Comparison of ENCODE assay signal across 8 mouse cellular contexts in genomic region chr8:95715676-95716531, GRCm38 (mm10). TPM values are rescaled to one million over a fixed set of nuclear protein-coding genes. Genes with fewer than 3 reads are reported as not detected.
DNase-seq lines count a peak whose midpoint lies in the region; ATAC-seq and TF ChIP-seq lines count a peak whose summit lies in the region.

Setd6 (plus strand) TSS chr8:95715881.

- no peaks in the 10 kb centered on the region for H3K9me3 ChIP-seq in erythroblast, embryonic 14.5 days (ENCODE audit: control insufficient read depth, low read length)
- no peaks in the 10 kb centered on the region for H3K9me3 ChIP-seq in heart, embryonic 11.5 days (replicated peaks; ENCODE audit: control insufficient read depth, low read length)
- no peaks in the 10 kb centered on the region for H3K9me3 ChIP-seq in kidney, embryonic 16.5 days (ENCODE audit: low read length)
- no peaks in the 10 kb centered on the region for H3K9me3 ChIP-seq in liver, embryonic 14.5 days (ENCODE audit: control insufficient read depth, low read length)
- H3K9me3 ChIP-seq in stomach, embryonic 16.5 days (replicated peaks; ENCODE audit: control insufficient read depth, low read length) = no peaks in the 10 kb centered on the region

- no peaks in the 10 kb centered on the region for H3K27me3 ChIP-seq in erythroblast, embryonic 14.5 days (ENCODE audit: control insufficient read depth)
- no peaks in the 10 kb centered on the region for H3K27me3 ChIP-seq in heart, embryonic 11.5 days (ENCODE audit: control insufficient read depth, insufficient read depth, low read length)
- no peaks in the 10 kb centered on the region for H3K27me3 ChIP-seq in kidney, embryonic 16.5 days (ENCODE audit: insufficient read depth, low read length)
- no peaks in the 10 kb centered on the region for H3K27me3 ChIP-seq in liver, embryonic 14.5 days (ENCODE audit: control insufficient read depth, insufficient read depth, low read length)
- H3K27me3 ChIP-seq in stomach, embryonic 16.5 days (ENCODE audit: control insufficient read depth, insufficient read depth, low read length) = no peaks in the 10 kb centered on the region

- peak within 1 kb of the TSS; percentile 82 for H3K27ac ChIP-seq in heart, embryonic 11.5 days (ENCODE audit: low read depth, low read length)
- H3K27ac ChIP-seq in kidney, embryonic 16.5 days (ENCODE audit: low read length) = peak within 1 kb of the TSS; percentile 82
- H3K27ac ChIP-seq in liver, embryonic 14.5 days = peak within 1 kb of the TSS; percentile 69
- peak within 1 kb of the TSS; percentile 69 for H3K27ac ChIP-seq in stomach, embryonic 16.5 days (ENCODE audit: low read length)

- peak within 1 kb of the TSS; percentile 93 for H3K4me2 ChIP-seq in heart, embryonic 11.5 days
- H3K4me2 ChIP-seq in kidney, embryonic 16.5 days (replicated peaks; ENCODE audit: low read depth, low read length) = peak within 1 kb of the TSS; percentile 79
- peak within 1 kb of the TSS; percentile 67 for H3K4me2 ChIP-seq in liver, embryonic 14.5 days (ENCODE audit: low read depth)
- H3K4me2 ChIP-seq in stomach, embryonic 16.5 days (ENCODE audit: low read depth, low read length) = peak within 1 kb of the TSS; percentile 69

- no peak for TF ChIP-seq EP300 in liver, embryonic 14.5 days (IDR thresholded peaks at IDR 0.05; ENCODE audit: low read depth)

- H3K36me3 ChIP-seq in erythroblast, embryonic 14.5 days (ENCODE audit: control insufficient read depth) = peaks cover 44% of the 10 kb centered on the region
- H3K36me3 ChIP-seq in heart, embryonic 11.5 days (ENCODE audit: control insufficient read depth, insufficient read depth, low read length) = peaks cover 5% of the 10 kb centered on the region; the same call in 1 of the 2 replicates
- H3K36me3 ChIP-seq in kidney, embryonic 16.5 days (ENCODE audit: insufficient read depth, low read length) = peaks cover 30% of the 10 kb centered on the region
- peaks cover 31% of the 10 kb centered on the region for H3K36me3 ChIP-seq in liver, embryonic 14.5 days (replicated peaks; ENCODE audit: control insufficient read depth, insufficient read depth, low read depth)
- H3K36me3 ChIP-seq in stomach, embryonic 16.5 days (ENCODE audit: control insufficient read depth, insufficient read depth, low read length) = peaks cover 3% of the 10 kb centered on the region

- no peak for TF ChIP-seq CTCF in brain, embryonic 14.5 days (IDR thresholded peaks at IDR 0.05; ENCODE audit: borderline replicate concordance, extremely low read depth, insufficient read depth, insufficient read length)
- no peak for TF ChIP-seq CTCF in liver, embryonic 14.5 days (IDR thresholded peaks at IDR 0.05; ENCODE audit: low read depth)

- under 1% methylated on average over 79 of the region's 79 CpGs for WGBS in heart, embryonic 11.5 days (ENCODE audit: insufficient replicate concordance)
- under 1% methylated on average over 79 of the region's 79 CpGs for WGBS in kidney, embryonic 16.5 days
- WGBS in liver, embryonic 14.5 days (ENCODE audit: insufficient replicate concordance) = under 1% methylated on average over 78 of the region's 79 CpGs
- WGBS in stomach, embryonic 16.5 days = under 1% methylated on average over 79 of the region's 79 CpGs

- TF ChIP-seq POLR2A in brain, embryonic 14.5 days (IDR thresholded peaks at IDR 0.05; ENCODE audit: borderline replicate concordance, extremely low read depth, insufficient read depth, insufficient read length, poor library complexity, severe bottlenecking) = peak; percentile 82; the same call in 1 of the 2 replicates

- peak; percentile 87 for ATAC-seq in CD4-positive, CD25-positive, alpha-beta regulatory T cell, adult 4 months
- ATAC-seq in heart, embryonic 11.5 days (replicated peaks; ENCODE audit: insufficient number of reproducible peaks, low FRiP score, low TSS enrichment) = peak; percentile 78
- ATAC-seq in kidney, embryonic 16.5 days (ENCODE audit: low FRiP score, low TSS enrichment) = peak; percentile 92
- ATAC-seq in liver, embryonic 14.5 days (ENCODE audit: insufficient read depth) = peak; percentile 86
- peak; percentile 89 for ATAC-seq in stomach, embryonic 16.5 days (ENCODE audit: insufficient read depth, low FRiP score)

- H3K9ac ChIP-seq in heart, embryonic 11.5 days (ENCODE audit: low read depth, low read length) = peak within 1 kb of the TSS; percentile 89
- H3K9ac ChIP-seq in kidney, embryonic 16.5 days (replicated peaks; ENCODE audit: low read length) = peak within 1 kb of the TSS; percentile 87
- H3K9ac ChIP-seq in liver, embryonic 14.5 days (replicated peaks) = peak within 1 kb of the TSS; percentile 56
- peak within 1 kb of the TSS; percentile 90 for H3K9ac ChIP-seq in stomach, embryonic 16.5 days (ENCODE audit: low read length)

- H3K4me1 ChIP-seq in erythroblast, embryonic 14.5 days (ENCODE audit: control insufficient read depth) = peaks cover 62% of the 10 kb centered on the region
- H3K4me1 ChIP-seq in heart, embryonic 11.5 days (ENCODE audit: control insufficient read depth, insufficient read depth, low read length) = peaks cover 13% of the 10 kb centered on the region
- peaks cover 15% of the 10 kb centered on the region for H3K4me1 ChIP-seq in kidney, embryonic 16.5 days (ENCODE audit: insufficient read depth, low read length)
- H3K4me1 ChIP-seq in liver, embryonic 14.5 days (replicated peaks; ENCODE audit: control insufficient read depth in 2 of 2, insufficient read depth in 2 of 2, low read length in 1 of 2) = peaks cover 16 to 18% of the 10 kb centered on the region in 2 experiments
- peaks cover 10% of the 10 kb centered on the region for H3K4me1 ChIP-seq in stomach, embryonic 16.5 days (ENCODE audit: control insufficient read depth, insufficient read depth, low read length)

- H3K4me3 ChIP-seq in erythroblast, embryonic 14.5 days (replicated peaks) = peak within 1 kb of the TSS; percentile 89
- peak within 1 kb of the TSS; percentile 82 for H3K4me3 ChIP-seq in heart, embryonic 11.5 days (ENCODE audit: low read depth, low read length)
- peak within 1 kb of the TSS; percentile 92 for H3K4me3 ChIP-seq in kidney, embryonic 16.5 days (ENCODE audit: low read length)
- H3K4me3 ChIP-seq in liver, embryonic 14.5 days (ENCODE audit: insufficient read depth in 1 of 2, low read depth in 2 of 2, low read length in 2 of 2) = peak within 1 kb of the TSS; percentile 63 to 79
- H3K4me3 ChIP-seq in stomach, embryonic 16.5 days (replicated peaks; ENCODE audit: low read length) = peak within 1 kb of the TSS; percentile 86

- peak; percentile 93 for DNase-seq in brain, embryonic 14.5 days (ENCODE audit: low read depth)
- peak; percentile 77 to 80 (median 79) for DNase-seq in liver, embryonic 14.5 days (ENCODE audit: low read depth in 3 of 3, low spot score in 3 of 3)
- DNase-seq in neural tube, embryonic 10.5 days (ENCODE audit: extremely low spot score, low spot score) = peak; percentile 90

RNA-seq across cellular contexts. Expression of gene Setd6, which starts in this region (rescaled TPM):
- 1 to 10 TPM; 5.3 to 7.0 TPM for polyA plus RNA-seq in CD4-positive, CD25-positive, alpha-beta regulatory T cell, adult 4 months (2017; shearing (Covaris generic))
- 24.9 and 25.0 TPM in 2 replicates for polyA plus RNA-seq in brain, embryonic 14.5 days (2012; rRNA removed)
- 0.68 and 1.1 TPM in 2 replicates for polyA plus RNA-seq in erythroblast, embryonic 14.5 days (2012)
- 18.6 and 20.9 TPM in 2 replicates for polyA plus RNA-seq in heart, embryonic 11.5 days (2014; fragmentation: Nextera tagmentation; extraction: Ambion mirVana)
- 21.3 and 22.7 TPM in 2 replicates for polyA plus RNA-seq in kidney, embryonic 16.5 days (2015; fragmentation: Nextera tagmentation; extraction: Ambion mirVana)
- 8.2 and 16.0 TPM in 2 replicates for polyA plus RNA-seq in liver, embryonic 14.5 days (2012; rRNA removed)
- 15.0 and 17.4 TPM in 2 replicates for polyA plus RNA-seq in liver, embryonic 14.5 days (2014; fragmentation: Nextera tagmentation; extraction: Ambion mirVana)
- 16.8 and 18.3 TPM in 2 replicates for polyA plus RNA-seq in stomach, embryonic 16.5 days (2015; fragmentation: Nextera tagmentation; extraction: Ambion mirVana)

Comparison
In these comparisons a context has a peak if more than half of its experiments do, and no peak if none do; other contexts are left out.
1. Peak in every context shown above with its lines: DNase-seq, ATAC-seq, H3K4me3 ChIP-seq and H3K27ac ChIP-seq.